Mouse (Mus musculus) c-Kit-positive CD71-positive TER-119-positive erythroid progenitor cells, embryonic 14.5 days (primary cell): ENCODE measurements around the gene Dlk1.

Experiments used
- DNase-seq: peaks from one replicate; pipeline ENCODE4 v3.0.0-alpha.2; 2013; ENCODE audit warnings: low spot score

Gene Dlk1

GRCm38 (mm10) chr12:109452592-109452991 lies at the start of gene Dlk1:
Dlk1 (plus strand) TSS chr12:109452823.
- no peak for DNase-seq

GRCm38 (mm10) chr12:109402943-109403342 lies 49.7 kb upstream of the Dlk1 start:
- DNase-seq, result no peak

DNA sequence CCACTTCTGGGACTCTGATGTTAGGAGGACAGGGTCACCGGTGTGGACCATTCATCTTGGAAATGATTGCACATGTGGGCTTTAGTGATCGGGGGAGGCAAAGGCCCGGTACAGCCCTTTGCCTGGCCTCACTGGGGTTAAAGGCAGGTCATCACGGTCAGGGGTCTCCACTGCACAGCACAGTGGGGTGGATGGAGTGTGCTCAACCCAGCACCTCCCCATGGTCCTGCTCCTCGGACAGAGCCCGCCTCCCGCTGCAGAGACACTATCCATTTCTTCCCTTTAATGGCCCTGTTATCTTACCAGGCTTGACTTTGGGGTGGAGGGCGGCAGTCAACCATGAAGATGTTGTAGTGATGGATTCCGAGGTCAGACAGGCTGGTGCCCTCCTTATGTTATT lies 48.9 kb upstream of the Dlk1 start:
- no peak for DNase-seq

GRCm38 (mm10) chr12:109406018-109406417 lies 46.6 kb upstream of the Dlk1 start:
- DNase-seq, result no peak

GRCm38 (mm10) chr12:109410723-109411122 lies 41.9 kb upstream of the Dlk1 start:
- DNase-seq, result no peak

DNA sequence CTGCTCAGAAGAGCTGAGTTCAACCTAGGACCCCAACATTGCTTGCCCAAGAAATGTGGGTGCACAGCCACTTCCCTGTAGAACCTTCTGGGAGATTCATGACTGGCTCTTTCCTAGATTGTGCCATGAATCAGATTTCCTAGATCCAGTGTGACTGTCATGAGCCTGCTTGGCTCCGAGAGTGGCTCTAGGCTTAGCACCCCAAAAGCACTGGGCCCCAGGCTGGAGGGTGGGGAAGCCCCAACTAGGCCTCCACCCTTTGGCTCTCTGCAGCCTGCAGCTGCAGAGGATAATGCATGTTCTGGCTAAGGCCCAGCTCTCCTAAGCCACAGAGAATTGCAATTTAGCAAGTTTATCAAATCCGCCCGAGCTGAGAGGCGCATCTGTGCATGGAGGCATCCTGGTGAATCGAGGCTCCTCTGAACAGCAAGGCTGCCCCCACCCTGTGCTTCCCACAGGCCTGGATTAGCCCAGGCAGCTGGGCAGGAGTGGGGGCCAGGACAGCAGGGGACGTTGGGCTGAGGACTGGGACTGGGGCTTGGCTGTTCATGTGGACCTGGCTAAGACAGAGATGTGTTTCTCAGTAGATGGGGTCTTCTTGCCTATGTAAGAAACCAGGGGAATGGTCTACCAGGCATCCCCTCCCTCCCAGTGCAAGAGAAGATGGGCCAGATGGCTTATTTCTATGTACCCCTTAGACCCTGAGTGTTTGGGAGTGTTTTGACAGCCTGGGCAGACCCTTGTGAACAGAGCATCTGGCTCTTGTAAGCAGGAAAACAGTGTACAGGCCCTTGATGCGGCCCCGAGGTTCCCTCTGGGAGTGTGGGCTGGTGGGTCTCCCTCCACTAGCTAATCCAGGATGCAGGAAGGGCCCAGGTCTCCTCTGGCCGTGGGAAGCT lies 41.2 kb upstream of the Dlk1 start:
- no peak for DNase-seq

- no peak for DNase-seq
Observed at GRCm38 (mm10) chr12:109412071-109412440, 40.6 kb upstream of the Dlk1 start.

DNA sequence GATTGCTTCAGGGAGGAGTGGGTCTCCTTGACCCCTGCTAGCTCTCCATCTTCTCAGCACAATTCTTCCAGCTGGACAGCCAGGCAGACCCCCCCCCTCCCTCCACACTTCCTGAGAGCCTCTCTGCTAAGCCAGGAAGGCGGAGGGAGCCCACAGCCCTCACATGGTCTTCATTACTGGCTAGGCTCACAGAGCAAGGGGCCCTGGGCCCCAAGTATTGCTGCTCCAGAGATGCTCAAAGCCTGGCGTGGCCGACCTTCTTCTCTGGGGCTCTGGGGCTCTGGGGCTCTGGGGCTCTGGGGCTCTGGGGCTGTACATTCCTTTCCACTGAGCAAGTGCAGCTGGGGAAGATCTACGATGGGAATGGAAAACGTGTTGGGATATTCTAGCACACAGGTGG lies 39.9 kb upstream of the Dlk1 start:
- no peak for DNase-seq

DNA sequence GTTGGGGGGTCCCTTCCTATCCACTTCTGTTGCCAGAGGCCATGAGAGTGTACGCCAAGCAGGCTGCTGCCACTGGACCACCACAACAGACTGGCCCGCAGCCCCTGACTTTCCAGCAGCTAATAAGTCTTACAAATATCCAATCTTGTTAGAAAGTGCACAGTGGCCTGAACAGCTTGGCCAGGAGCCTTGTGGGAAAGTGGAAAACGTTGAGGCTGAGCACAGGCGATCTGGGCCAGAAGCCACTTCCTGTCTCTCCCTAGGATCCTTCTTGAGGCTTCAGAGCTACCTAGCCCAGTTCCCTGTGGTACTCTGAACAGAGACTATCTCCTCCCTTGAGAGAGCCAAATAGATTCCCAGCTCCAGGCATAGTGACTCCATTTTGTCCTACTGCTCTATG lies 39.3 kb upstream of the Dlk1 start:
- no peak for DNase-seq

DNA sequence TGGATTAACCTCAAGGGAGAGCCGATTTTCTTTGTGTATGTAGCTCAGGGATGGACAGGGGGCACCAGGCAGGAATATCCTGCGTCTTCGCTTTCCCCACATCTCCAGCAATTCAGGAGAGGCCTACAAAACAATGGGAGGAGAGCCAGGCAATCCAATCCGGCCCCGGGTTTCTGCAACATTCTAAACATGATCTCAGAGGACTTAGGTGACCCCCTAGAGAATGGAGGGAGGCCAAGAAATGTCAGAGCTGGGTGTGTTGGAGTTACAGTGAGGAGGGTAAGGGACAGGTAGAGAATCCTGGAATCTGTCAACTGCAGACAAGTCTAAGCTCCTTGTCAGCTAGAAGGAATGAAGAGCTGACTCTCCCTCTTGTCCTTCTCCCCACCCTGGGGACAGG lies 35.9 kb upstream of the Dlk1 start:
- no peak for DNase-seq

DNA sequence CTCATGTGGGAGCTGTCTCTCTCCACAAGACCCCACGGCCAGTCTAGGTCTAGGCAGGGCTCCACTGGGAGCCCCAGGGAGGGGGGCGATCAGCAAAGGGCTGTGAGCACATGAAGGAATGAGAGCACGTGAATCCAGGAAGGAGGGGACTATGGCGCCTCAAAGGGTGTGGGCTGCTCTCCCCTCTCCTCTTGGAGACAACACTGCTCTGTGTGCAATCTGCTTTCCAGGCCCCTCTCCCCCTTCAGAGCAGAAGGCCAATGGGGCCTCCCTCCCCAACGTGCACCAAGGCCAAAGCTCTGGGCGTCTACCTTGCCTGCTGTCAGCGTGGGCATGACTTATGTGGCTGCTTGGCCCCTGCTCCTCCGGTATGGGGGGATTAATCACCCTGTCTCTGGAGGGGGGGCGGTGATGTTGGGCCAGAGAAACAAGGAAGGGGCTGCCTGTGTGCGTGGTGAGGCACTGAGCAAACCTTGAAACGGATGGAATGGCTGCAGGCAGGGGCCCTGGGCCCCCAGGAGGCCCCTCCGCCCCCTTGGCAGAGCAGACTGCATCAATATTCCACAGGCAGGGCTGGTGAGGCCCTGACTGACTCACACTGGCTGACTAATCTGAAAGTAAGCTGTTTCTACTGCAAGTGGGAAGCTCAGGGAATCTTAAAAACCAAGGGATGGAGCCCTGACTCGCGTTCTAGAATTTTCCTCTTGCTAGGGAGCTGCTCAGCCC lies 35.0 kb upstream of the Dlk1 start:
- no peak for DNase-seq

DNA sequence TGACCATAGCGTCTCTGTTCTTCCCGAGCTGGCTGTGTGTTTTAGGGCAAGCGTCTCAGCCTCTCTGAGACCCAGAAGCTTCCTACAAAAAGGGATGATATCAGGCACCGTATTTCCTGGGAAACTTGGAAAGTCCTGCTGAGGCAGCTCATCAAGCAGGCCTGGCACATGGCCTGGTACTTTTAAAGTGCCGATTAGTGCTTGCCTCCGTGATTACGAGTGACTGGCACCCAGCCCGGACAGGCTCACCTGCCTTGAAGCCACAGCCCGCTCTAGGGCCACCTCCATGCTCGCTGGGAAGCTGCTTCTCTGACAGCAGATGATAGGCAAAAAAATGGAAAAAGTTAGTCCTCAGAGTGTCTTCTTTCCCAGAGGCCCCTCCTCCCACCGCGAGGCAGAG lies 32.6 kb upstream of the Dlk1 start:
- DNase-seq, result no peak

- no peak for DNase-seq
Observed at GRCm38 (mm10) chr12:109423163-109423562, 29.5 kb upstream of the Dlk1 start.

DNA sequence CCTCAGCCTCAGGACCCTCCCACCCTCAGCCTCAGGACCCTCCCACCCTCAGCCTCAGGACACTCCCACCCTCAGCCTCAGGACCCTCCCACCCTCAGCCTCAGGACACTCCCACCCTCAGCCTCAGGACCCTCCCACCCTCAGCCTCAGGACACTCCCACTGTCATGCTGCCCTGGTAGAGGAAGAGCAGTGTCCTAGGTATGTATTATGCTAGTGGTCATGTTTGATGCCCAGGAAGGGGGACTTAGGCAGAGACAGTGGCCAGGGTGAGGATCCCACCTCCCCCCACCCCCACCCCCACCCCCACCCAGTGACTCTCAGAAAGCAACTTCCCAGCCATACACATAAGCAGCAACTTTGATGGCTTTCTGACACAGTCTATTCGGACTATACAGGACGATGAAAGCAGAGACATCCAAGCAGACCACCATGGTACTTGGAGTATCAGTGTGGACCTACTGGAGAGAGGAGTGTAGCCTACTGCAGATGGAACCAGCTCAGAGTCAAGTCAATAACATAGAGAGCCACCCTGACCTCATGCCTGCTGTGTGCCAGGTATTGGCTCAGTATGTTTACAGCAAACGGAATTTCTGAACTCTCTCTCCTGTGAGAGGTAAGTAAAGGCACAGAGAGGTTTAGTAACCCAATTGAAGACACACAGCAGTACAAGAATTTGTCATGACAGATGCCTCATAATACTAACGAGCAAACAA lies 28.8 kb upstream of the Dlk1 start:
- no peak for DNase-seq

GRCm38 (mm10) chr12:109424753-109425332 lies 27.8 kb upstream of the Dlk1 start:
- DNase-seq, result no peak

GRCm38 (mm10) chr12:109425982-109426381 lies 26.6 kb upstream of the Dlk1 start:
- no peak for DNase-seq

GRCm38 (mm10) chr12:109432475-109433130 lies 20.0 kb upstream of the Dlk1 start:
- DNase-seq, result no peak

GRCm38 (mm10) chr12:109436367-109436807 lies 16.2 kb upstream of the Dlk1 start:
- DNase-seq, result peak; percentile 19

- no peak for DNase-seq
Observed at GRCm38 (mm10) chr12:109436852-109437251, 15.8 kb upstream of the Dlk1 start.

DNA sequence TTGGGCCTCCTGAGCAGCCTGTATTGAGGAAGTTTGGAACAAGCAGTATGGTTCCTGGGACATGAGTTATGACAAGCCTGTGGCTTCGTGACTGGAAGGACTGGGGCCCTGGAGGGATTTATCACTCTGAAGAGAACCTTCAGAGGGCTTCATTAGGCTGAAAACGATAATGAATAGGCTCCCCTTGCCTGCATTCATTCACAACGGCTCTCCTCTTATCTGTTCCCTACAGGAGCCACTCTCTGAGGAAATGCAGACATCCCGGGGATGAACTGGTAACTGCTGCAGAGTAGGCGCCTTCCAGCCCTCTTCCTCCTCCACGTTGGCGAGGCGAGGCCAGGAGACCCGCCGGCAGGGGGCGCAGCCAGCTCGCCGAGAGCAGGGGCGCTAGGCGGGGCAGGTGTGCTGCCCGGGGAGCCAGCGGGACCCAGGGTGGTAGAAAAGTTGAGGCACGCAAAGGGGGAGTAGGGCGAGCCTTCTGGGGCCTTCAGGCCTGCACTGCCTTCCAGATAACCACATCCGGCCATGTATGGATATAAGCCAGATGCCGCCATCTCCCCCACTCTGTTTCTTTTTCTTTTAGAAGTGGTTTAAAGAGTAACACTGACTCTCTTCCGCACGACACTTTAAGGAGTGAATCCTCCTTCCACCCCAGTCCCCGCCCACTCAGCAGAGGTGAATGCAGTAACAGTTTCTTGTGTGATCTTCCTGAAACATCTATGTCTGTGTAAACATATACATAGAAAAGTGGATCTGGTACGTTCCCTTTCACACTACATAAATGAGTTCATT lies 14.9 kb upstream of the Dlk1 start:
- DNase-seq, result peak; percentile 75

GRCm38 (mm10) chr12:109438383-109438782 lies 14.2 kb upstream of the Dlk1 start:
- DNase-seq, result no peak
